Mouse (Mus musculus) forebrain, embryonic 16.5 days (tissue): Measurements from ENCODE around the gene Zfp580. TPM values are rescaled to one million over a fixed set of nuclear protein-coding genes. Genes with fewer than 3 reads are reported as not detected.
"Not testable (repeated sequence)": the region's sequence is repeated elsewhere in the genome, so short reads cannot be mapped to it uniquely, and the experiment has no call there.

ENCODE experiments used
- ATAC-seq: fragments of 200-750 bp; cut with Nextera tagmentation; 2 replicates; pipeline ENCODE4 v1.8.0; 2017; ENCODE audit warnings: mild to moderate bottlenecking, moderate library complexity
- H3K27ac ChIP-seq: fragments of 300-500 bp; sonication (generic); 2 replicates; pipeline ENCODE4 v1.5.1; 2014; ENCODE audit warnings: low read length, control low read depth
- H3K27me3 ChIP-seq: fragments of 300-500 bp; sonication (generic); replicated peaks from 2 replicates; pipeline ENCODE4 v1.6.1; 2014; ENCODE audit warnings: low read length; ENCODE audit not compliant: control insufficient read depth, insufficient read depth
- H3K36me3 ChIP-seq: fragments of 300-500 bp; sonication (generic); 2 replicates; pipeline ENCODE4 v1.6.1; 2014; ENCODE audit not compliant: control insufficient read depth, insufficient read depth
- H3K4me1 ChIP-seq: fragments of 300-500 bp; sonication (generic); replicated peaks from 2 replicates; pipeline ENCODE4 v1.6.1; 2014; ENCODE audit warnings: low read length; ENCODE audit not compliant: control insufficient read depth, insufficient read depth
- H3K4me2 ChIP-seq: fragments of 300-500 bp; sonication (generic); 2 replicates; pipeline ENCODE4 v1.6.1; 2014; ENCODE audit warnings: mild to moderate bottlenecking, low read length, control low read depth
- H3K4me3 ChIP-seq: fragments of 300-500 bp; sonication (generic); replicated peaks from 2 replicates; pipeline ENCODE4 v1.5.1; 2014; ENCODE audit warnings: mild to moderate bottlenecking, low read length, control low read depth
- H3K9ac ChIP-seq: fragments of 300-500 bp; sonication (generic); replicated peaks from 2 replicates; pipeline ENCODE4 v1.6.1; 2014; ENCODE audit warnings: low read depth, low read length, control low read depth
- H3K9me3 ChIP-seq: fragments of 300-500 bp; sonication (generic); 2 replicates; pipeline ENCODE4 v1.6.1; 2016; ENCODE audit warnings: low read length; ENCODE audit not compliant: control insufficient read depth
- WGBS: fragments of 180-500 bp; shearing (Covaris S2); extraction: QIAGEN DNeasy Blood & Tissue Kit; methylation state at CpG from one replicate; pipeline ENCODE4 v1.1.7; 2014; 5-methylcytosine and 5-hydroxymethylcytosine counted together
- polyA plus RNA-seq: library from polyadenylated mRNA; unstranded; fragments of >200 nt; fragmentation: Nextera tagmentation; extraction: Ambion mirVana; gene quantifications from 2 replicates; pipeline ENCODE4 v1.2.1, GENCODE M21; 2015

The Zfp580 gene
- 52.7 and 62.4 TPM in 2 replicates for polyA plus RNA-seq

DNA sequence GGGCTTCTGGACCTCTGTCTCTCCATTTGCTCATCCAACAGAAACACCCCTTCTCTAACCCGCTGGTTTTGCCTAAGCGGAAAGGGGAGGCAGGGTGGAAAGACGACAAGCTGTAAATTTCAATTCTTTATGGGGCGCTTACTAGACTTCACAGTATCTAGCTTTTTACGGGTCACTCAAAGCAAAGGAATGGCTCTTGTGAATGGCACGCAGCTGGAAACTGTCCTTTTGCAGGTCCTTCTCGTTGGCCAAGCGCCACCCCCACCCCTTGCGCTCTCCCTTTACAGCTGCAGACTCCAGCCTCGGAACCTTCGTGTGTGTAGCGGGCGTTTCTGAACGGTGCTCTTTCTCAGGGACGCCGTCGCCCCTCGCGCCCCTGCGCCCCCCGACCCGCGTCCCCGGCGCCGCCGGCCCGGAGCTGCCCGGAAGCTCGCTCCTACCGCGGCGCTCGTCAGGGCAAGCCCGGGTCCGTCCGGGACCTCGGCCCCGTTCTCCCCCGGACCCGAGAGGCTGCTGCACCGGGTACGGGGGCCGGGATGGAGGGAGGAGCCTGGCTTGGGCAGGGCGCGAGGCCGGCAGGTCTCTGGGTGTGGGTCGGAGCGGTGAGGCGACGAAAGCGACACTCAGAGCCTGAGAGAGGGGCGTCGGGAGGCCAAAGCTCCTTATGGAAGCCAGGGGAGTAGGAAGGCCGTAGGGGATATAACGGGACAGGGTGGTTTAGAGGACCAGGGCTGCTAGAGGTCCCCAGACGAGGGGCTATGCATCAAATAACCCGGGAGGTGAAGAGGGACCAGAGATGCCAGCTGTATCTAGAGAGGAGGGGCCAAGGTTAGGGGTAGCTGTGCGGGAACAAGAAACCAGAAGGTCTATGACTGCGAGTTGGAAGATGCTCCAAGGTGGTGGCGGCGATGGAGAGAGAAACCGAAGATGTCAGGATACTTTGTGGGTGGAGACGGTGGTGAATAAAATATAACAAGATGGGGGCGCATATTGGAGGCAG lies at the start of gene Zfp580:
Gene Zfp580, plus strand, starts transcription at position 346 of the 1,000 bp plus-strand sequence.
- under 1% methylated on average over 63 of the region's 65 CpGs for WGBS
- Histone ChIP-seq H3K4me2 (peak within 1 kb of the TSS; percentile 94), H3K27me3 (peaks cover 41% of the 10 kb centered on the region), H3K4me1 (peaks cover 39% of the 10 kb centered on the region), H3K4me3 (peak within 1 kb of the TSS; percentile 67), H3K27ac (peak within 1 kb of the TSS; percentile 41), H3K9ac (peak within 1 kb of the TSS; percentile 80), H3K36me3 (no peaks in the 10 kb centered on the region), H3K9me3 (no peaks in the 10 kb centered on the region)
- ATAC-seq, result peak; percentile 83

- not testable (repeated sequence) for H3K4me2 ChIP-seq, H3K4me3 ChIP-seq, H3K27me3 ChIP-seq, H3K27ac ChIP-seq, H3K9me3 ChIP-seq, H3K4me1 ChIP-seq, H3K9ac ChIP-seq, ATAC-seq
- 59% methylated on average over 8 of the region's 8 CpGs for WGBS
- peaks cover 13% of the 10 kb centered on the region for H3K36me3 ChIP-seq
These were observed 48.5 kb upstream of the Zfp580 start for GRCm38 (mm10) chr7:5002876-5003275.

GRCm38 (mm10) chr7:5008229-5008628 lies 43.1 kb upstream of the Zfp580 start:
- H3K27me3 ChIP-seq, result no peaks in the 10 kb centered on the region
- H3K4me1 ChIP-seq, result 0 out of 2 replicates have a peak, but pooled peaks cover 2% of the 10 kb centered on the region
- no peak overlapping the region for H3K4me3 ChIP-seq
- no peak overlapping the region for H3K27ac ChIP-seq
- H3K4me2 ChIP-seq, result no peak overlapping the region
- no peak overlapping the region for H3K9ac ChIP-seq
- no peaks in the 10 kb centered on the region for H3K9me3 ChIP-seq
- H3K36me3 ChIP-seq, result peaks cover 50% of the 10 kb centered on the region
- ATAC-seq, result no peak
- 96% methylated on average over 26 of the region's 26 CpGs for WGBS

DNA sequence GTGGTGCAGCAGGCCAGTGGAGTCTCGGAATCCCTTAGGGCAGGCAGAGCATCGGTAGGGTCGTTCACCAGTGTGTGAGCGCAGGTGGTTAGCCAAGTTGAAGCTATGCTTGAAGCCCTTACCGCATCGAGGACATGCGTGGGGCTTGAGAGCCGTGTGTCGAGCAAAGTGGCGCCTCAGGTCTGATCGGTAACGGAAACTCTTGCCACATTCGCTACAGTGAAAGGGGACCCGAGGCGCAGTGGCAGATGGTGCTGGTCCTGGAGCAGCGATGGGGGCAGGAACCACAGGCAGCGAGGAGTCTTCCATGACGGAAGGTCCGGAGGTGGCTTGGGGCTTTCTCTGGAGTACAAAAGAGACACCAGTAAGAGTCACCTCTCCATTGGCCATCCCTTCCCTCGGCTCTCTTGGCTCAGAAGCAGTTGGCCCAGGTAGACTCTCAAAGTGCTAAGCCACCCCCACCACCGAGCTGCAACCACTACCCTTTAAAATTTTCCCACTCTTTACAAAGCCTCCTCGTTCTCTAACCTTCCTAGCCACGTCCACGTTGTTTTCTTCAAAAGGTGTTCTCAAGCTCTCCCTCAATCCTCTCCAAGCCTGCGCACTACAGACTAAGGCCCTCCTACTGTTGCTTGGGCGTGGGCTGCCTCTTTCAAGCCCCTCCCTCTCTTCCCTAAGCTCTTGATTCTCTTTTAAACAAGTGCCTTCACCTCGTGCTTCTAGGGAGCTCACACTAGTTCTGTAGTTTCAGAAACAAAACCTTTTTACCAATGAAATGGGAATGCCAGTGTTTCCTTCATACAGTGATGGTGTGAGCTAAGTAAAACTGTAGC lies 38.4 kb upstream of the Zfp580 start:
- H3K4me2 ChIP-seq, result no peak overlapping the region
- H3K4me1 ChIP-seq, result peaks cover 12% of the 10 kb centered on the region
- peaks cover 36% of the 10 kb centered on the region for H3K36me3 ChIP-seq
- H3K9me3 ChIP-seq, result no peaks in the 10 kb centered on the region
- no peak for ATAC-seq
- H3K9ac ChIP-seq, result no peak overlapping the region
- H3K4me3 ChIP-seq, result no peak overlapping the region
- no peak overlapping the region for H3K27ac ChIP-seq
- 91% methylated on average over 27 of the region's 27 CpGs for WGBS
- H3K27me3 ChIP-seq, result no peaks in the 10 kb centered on the region

DNA sequence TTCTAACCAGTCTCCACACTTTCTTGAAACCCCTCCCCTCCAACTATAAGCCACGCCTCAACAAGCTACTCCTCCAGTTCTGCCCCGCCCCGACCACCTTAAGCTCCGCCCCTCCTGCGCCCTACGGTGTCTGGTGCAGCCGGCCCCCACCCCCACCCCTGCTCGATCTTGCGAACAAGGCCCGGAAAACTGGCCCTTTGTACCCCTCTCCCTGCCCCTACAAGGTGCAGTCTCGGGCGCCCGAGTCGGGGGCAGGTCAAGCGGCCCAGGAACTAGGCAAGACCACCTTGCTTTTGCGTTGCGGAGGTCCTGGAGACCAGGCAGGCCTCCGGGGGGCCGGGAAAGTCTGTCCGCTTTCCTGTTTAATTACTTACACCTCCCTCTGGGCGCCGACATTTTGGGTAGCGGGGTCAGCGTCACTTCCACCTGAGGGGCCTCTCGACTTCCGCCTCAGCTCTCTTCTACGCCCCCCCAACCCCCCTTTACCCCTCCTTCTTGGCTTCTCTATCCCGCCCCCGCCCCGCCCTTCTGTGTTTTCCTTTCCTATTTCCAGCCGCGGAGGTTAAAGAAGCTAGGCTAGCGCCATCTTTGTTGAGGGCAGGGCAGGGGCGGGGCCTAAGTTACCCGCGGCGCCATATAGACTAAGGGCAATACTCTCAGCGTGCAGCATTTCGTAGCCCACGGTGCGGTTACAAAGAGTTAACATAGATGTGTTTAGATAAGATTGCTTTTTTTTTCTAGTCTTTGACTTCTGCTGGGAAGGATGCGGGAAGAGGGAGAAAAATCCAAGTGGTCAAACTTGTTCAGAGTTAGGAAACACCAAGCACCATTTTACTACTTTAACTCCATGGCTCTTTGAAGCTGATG lies 36.9 kb upstream of the Zfp580 start, which contains the start of the genes Zfp524 and Fiz1:
Gene Zfp524, plus strand, starts transcription at position 165 of the 867 bp plus-strand sequence.
Gene Fiz1, minus strand, starts transcription at position 447 of the 867 bp plus-strand sequence.
- Histone ChIP-seq H3K36me3 (peaks cover 23% of the 10 kb centered on the region), H3K9me3 (no peaks in the 10 kb centered on the region), H3K4me2 (peak within 1 kb of the TSS; percentile 71), H3K27ac (peak within 1 kb of the TSS; percentile 99), H3K4me3 (peak within 1 kb of the TSS; percentile 88), H3K9ac (peak within 1 kb of the TSS; percentile 90), H3K4me1 (peaks cover 15% of the 10 kb centered on the region), H3K27me3 (no peaks in the 10 kb centered on the region)
- peak; percentile 81 for ATAC-seq
- under 1% methylated on average over 42 of the region's 42 CpGs for WGBS

DNA sequence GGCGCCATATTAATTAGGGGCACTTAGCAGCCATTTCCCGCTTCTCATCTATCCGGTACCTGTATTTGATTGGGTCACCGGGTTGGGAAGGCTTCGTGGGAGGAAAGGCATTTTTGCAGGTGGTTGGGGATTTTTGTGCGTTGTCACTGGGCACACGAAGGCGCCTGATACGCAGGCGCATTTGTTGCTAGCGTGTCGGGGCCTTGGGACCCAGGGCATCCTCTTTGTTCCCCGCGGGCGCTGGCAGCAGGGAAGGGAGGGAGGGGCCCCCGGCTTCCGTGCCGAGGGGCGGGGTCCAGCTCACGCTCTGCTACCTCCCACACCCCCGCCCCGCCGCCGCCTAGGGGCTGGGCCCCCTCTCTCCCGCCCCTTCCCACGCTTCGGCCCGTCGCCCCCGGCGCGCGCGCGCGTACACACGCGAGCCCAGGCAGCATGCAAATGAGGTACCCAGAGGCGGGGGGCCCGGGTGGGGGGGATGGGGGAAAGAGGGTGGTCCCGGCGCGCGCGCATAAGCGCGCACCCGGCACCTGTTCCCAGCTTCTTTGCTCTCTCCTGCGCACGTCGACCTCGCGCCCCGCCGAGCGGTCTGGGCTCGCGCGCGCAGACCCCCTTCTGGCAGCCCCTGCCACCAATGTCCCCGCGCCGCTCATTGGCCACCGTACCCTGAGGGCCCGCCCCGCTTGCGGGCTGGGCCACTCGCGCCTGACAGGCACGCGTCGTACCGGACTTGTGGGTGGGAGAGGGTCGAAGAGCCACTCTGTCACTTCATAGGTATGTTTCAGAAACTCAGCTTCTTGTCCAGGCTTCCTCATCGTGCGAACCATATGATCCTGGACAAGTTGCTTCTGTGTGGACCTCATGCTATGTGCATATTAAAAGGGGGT lies 36.0 kb upstream of the Zfp580 start, which contains the start of gene Gm44973:
Gene Gm44973, plus strand, starts transcription at position 379 of the 884 bp plus-strand sequence.
- H3K9me3 ChIP-seq, result no peaks in the 10 kb centered on the region
- H3K4me1 ChIP-seq, result peaks cover 17% of the 10 kb centered on the region
- peak within 1 kb of the TSS; percentile 88 for H3K4me3 ChIP-seq
- peak within 1 kb of the TSS; percentile 71 for H3K4me2 ChIP-seq
- peaks cover 15% of the 10 kb centered on the region for H3K36me3 ChIP-seq
- WGBS, result under 1% methylated on average over 55 of the region's 76 CpGs
- H3K27me3 ChIP-seq, result no peaks in the 10 kb centered on the region
- peak within 1 kb of the TSS; percentile 99 for H3K27ac ChIP-seq
- ATAC-seq, result peak; percentile 74
- H3K9ac ChIP-seq, result peak within 1 kb of the TSS; percentile 90

DNA sequence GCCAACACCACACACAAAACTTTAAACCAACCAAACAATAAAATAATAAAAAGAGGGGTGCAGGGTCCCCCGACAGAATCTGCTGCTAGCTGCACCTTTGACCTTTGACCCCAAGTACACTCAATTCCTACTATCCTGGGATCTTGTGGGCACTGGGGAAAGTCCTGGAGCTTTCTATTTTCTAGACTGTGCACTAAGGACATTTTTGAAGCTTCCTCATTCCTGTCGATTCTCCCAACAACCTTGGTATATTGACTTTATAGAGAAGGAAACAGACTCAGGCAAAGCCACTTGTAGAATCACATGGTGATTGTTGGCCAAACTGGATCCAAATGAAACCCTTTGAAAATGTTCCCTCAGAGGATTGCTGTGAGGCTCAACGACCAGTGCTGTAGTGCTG lies 35.3 kb upstream of the Zfp580 start:
- 65% methylated on average over 3 of the region's 3 CpGs for WGBS
- peak overlapping the region; percentile 71 for H3K4me2 ChIP-seq
- H3K27me3 ChIP-seq, result no peaks in the 10 kb centered on the region
- H3K9me3 ChIP-seq, result no peaks in the 10 kb centered on the region
- peaks cover 19% of the 10 kb centered on the region for H3K4me1 ChIP-seq
- H3K36me3 ChIP-seq, result peaks cover 11% of the 10 kb centered on the region
- H3K4me3 ChIP-seq, result peak overlapping the region; percentile 88
- peak overlapping the region; percentile 69 for H3K9ac ChIP-seq
- H3K27ac ChIP-seq, result peak overlapping the region; percentile 99
- ATAC-seq, result no peak

GRCm38 (mm10) chr7:5016920-5017319 lies 34.4 kb upstream of the Zfp580 start:
- Histone ChIP-seq H3K9me3 (no peaks in the 10 kb centered on the region), H3K27me3 (no peaks in the 10 kb centered on the region), H3K4me2 (no peak overlapping the region), H3K9ac (no peak overlapping the region), H3K27ac (no peak overlapping the region), H3K4me3 (no peak overlapping the region), H3K36me3 (peaks cover 4% of the 10 kb centered on the region; the same call in 1 of the 2 replicates), H3K4me1 (peaks cover 26% of the 10 kb centered on the region)
- no peak for ATAC-seq
- WGBS, result 98% methylated on average over 2 of the region's 2 CpGs
